Mouse (Mus musculus) MEL (cell line): ENCODE measurements around the gene Nudt3.

ENCODE experiments used
- CTCF ChIP-seq, 3 experiments: IDR thresholded peaks in 2 of 3; conservative IDR thresholded peaks in 1 of 3; 2 replicates each; pipeline ENCODE4 v1.5.1; 2011 to 2012; ENCODE audit warnings: low read length in 3 of 3, low read depth in 2 of 3, mild to moderate bottlenecking in 2 of 3, improper control_type of control experiment in 1 of 3, inconsistent platforms in 1 of 3, mixed read lengths in 1 of 3, moderate library complexity in 1 of 3; ENCODE audit not compliant: control insufficient read depth in 1 of 3, insufficient read depth in 1 of 3, poor library complexity in 1 of 3, severe bottlenecking in 1 of 3
- ELF1 ChIP-seq: IDR thresholded peaks from 2 replicates; pipeline ENCODE4 v1.6.1; 2014; ENCODE audit warnings: low read depth, mild to moderate bottlenecking, inconsistent platforms, low read length, improper control_type of control experiment, moderate library complexity
- EP300 ChIP-seq, 2 experiments: IDR thresholded peaks; 2 replicates each; pipeline ENCODE4 v1.6.1; 2011; ENCODE audit warnings: improper control_type of control experiment in 2 of 2, low read length in 2 of 2, low read depth in 1 of 2, mild to moderate bottlenecking in 1 of 2
- MAZ ChIP-seq: IDR thresholded peaks from 2 replicates; pipeline ENCODE4 v1.6.1; 2012; ENCODE audit warnings: low read depth, mild to moderate bottlenecking, inconsistent platforms, low read length, improper control_type of control experiment
- MXI1 ChIP-seq: IDR thresholded peaks from 2 replicates; pipeline ENCODE4 v1.6.1; 2011; ENCODE audit warnings: mild to moderate bottlenecking, low read depth, low read length, improper control_type of control experiment
- MYC ChIP-seq: IDR thresholded peaks from 2 replicates; pipeline ENCODE4 v1.6.1; 2011; ENCODE audit warnings: low read depth, mild to moderate bottlenecking, low read length, improper control_type of control experiment, moderate library complexity
- POLR2A ChIP-seq, 2 experiments: IDR thresholded peaks; 2 replicates each; pipeline ENCODE4 v1.6.1; 2011 to 2012; ENCODE audit warnings: low read length in 2 of 2, mild to moderate bottlenecking in 2 of 2, control low read depth in 1 of 2, improper control_type of control experiment in 1 of 2, low read depth in 1 of 2, moderate library complexity in 1 of 2; ENCODE audit not compliant: control insufficient read depth in 1 of 2, insufficient read depth in 1 of 2, poor library complexity in 1 of 2
- SIN3A ChIP-seq: IDR thresholded peaks from 2 replicates; pipeline ENCODE4 v1.6.1; 2012; ENCODE audit warnings: low read length, improper control_type of control experiment, inconsistent platforms
- TAL1 ChIP-seq: IDR thresholded peaks from 2 replicates; pipeline ENCODE4 v1.6.1; 2012; ENCODE audit warnings: mild to moderate bottlenecking, inconsistent platforms, low read length, moderate library complexity, mixed read lengths
- TBP ChIP-seq: IDR thresholded peaks from 2 replicates; pipeline ENCODE4 v1.8.0; 2011; ENCODE audit warnings: low read depth, low read length, improper control_type of control experiment
- TCF12 ChIP-seq: IDR thresholded peaks from 2 replicates; pipeline ENCODE4 v1.6.1; 2014; ENCODE audit warnings: low read depth, mild to moderate bottlenecking, inconsistent platforms, low read length, improper control_type of control experiment, moderate library complexity
- ZC3H11A ChIP-seq: IDR thresholded peaks from 2 replicates; pipeline ENCODE4 v1.6.1; 2012; ENCODE audit warnings: low read depth, mild to moderate bottlenecking, inconsistent platforms, low read length, improper control_type of control experiment
- ZNF384 ChIP-seq: IDR thresholded peaks from 2 replicates; pipeline ENCODE4 v1.6.1; 2012; ENCODE audit warnings: low read depth, mild to moderate bottlenecking, inconsistent platforms, low read length, improper control_type of control experiment

GRCm38 (mm10) chr17:27643101-27643500, 19.8 kb upstream of the Nudt3 start:
- TF ChIP-seq CTCF (IDR thresholded peaks at IDR 0.05 in 2 of 3, conservative IDR thresholded peaks at IDR 0.05 in 1 of 3; ENCODE audit: control insufficient read depth in 1 of 3, insufficient read depth in 1 of 3, low read depth in 2 of 3, low read length in 3 of 3, poor library complexity in 1 of 3, severe bottlenecking in 1 of 3) (no peak), MYC (no peak), TBP (no peak), MXI1 (no peak), SIN3A (no peak), ZC3H11A (no peak), TCF12 (no peak), POLR2A (IDR thresholded peaks at IDR 0.05; ENCODE audit: control insufficient read depth in 1 of 2, insufficient read depth in 1 of 2, low read depth in 1 of 2, low read length in 2 of 2, poor library complexity in 1 of 2) (no peak), EP300 (IDR thresholded peaks at IDR 0.05; ENCODE audit: low read depth in 1 of 2, low read length in 2 of 2) (no peak), ELF1 (no peak), TAL1 (no peak), ZNF384 (no peak), MAZ (no peak)
